Mouse (Mus musculus) midbrain, embryonic 15.5 days (tissue): ENCODE measurements at regions not wholly inside any gene's neighbourhood (a gene's known extent, or its start where the extent isn't known, plus 50 kb on each side); places are given as distances from the start of the nearest gene placed in this dataset.
A peak's percentile ranks its signal among the peaks of the same experiment; 100 is the strongest.

Experiments used
- ATAC-seq: fragments of 200-750 bp; cut with Nextera tagmentation; replicated peaks from 2 replicates; pipeline ENCODE4 v1.8.0; 2017; ENCODE audit warnings: moderate TSS enrichment
- H3K27ac ChIP-seq: fragments of 300-500 bp; sonication (generic); 2 replicates; pipeline ENCODE4 v1.5.1; 2015; ENCODE audit warnings: mild to moderate bottlenecking, inconsistent platforms
- H3K27me3 ChIP-seq: fragments of 300-500 bp; sonication (generic); replicated peaks from 2 replicates; pipeline ENCODE4 v1.6.1; 2015; ENCODE audit warnings: inconsistent platforms
- H3K36me3 ChIP-seq: fragments of 300-500 bp; sonication (generic); replicated peaks from 2 replicates; pipeline ENCODE4 v1.6.1; 2015; ENCODE audit warnings: inconsistent platforms
- H3K4me1 ChIP-seq: fragments of 300-500 bp; sonication (generic); 2 replicates; pipeline ENCODE4 v1.6.1; 2015; ENCODE audit warnings: inconsistent platforms
- H3K4me2 ChIP-seq: fragments of 300-500 bp; sonication (generic); 2 replicates; pipeline ENCODE4 v1.6.1; 2015; ENCODE audit warnings: inconsistent platforms, mild to moderate bottlenecking, moderate library complexity
- H3K4me3 ChIP-seq: fragments of 300-500 bp; sonication (generic); 2 replicates; pipeline ENCODE4 v1.5.1; 2015; ENCODE audit warnings: mild to moderate bottlenecking, inconsistent platforms
- H3K9ac ChIP-seq: fragments of 300-500 bp; sonication (generic); 2 replicates; pipeline ENCODE4 v1.6.1; 2015; ENCODE audit warnings: mild to moderate bottlenecking, inconsistent platforms
- H3K9me3 ChIP-seq: fragments of 300-500 bp; sonication (generic); 2 replicates; pipeline ENCODE4 v1.6.1; 2016; ENCODE audit warnings: inconsistent platforms
- WGBS: fragments of 180-500 bp; shearing (Covaris S2); methylation state at CpG from one replicate; pipeline ENCODE4 v1.1.7; 2015; ENCODE audit warnings: mixed read lengths; 5-methylcytosine and 5-hydroxymethylcytosine counted together

DNA sequence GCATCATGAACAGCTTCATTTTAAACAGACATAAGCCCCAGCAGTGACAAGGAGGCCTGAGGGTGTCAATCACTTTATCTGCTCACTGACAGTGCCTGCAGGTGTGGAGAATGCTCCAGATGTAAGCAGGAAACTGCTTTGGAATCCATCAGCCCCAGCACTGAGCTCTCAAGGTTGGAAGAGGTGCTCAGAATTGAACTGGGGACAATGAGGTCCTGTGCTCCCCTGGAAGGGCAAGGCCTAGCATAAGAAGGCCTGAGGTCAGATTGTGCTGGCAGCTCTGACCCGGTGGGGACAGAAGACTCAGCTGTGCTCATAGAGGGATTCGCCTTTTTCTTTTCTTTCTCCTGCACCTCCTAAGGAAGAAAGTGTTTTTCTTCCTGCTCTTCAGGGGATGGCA, 82.2 kb upstream of the Lgalsl start:
- Histone ChIP-seq H3K4me3 (no peak overlapping the region), H3K9me3 (no peaks in the 10 kb centered on the region), H3K27ac (no peak overlapping the region), H3K9ac (no peak overlapping the region), H3K4me2 (no peak overlapping the region), H3K36me3 (no peaks in the 10 kb centered on the region), H3K4me1 (peaks cover 5% of the 10 kb centered on the region; the same call in 1 of the 2 replicates), H3K27me3 (no peaks in the 10 kb centered on the region)
- WGBS = 83% methylated on average over 2 of the region's 2 CpGs
- no peak for ATAC-seq

DNA sequence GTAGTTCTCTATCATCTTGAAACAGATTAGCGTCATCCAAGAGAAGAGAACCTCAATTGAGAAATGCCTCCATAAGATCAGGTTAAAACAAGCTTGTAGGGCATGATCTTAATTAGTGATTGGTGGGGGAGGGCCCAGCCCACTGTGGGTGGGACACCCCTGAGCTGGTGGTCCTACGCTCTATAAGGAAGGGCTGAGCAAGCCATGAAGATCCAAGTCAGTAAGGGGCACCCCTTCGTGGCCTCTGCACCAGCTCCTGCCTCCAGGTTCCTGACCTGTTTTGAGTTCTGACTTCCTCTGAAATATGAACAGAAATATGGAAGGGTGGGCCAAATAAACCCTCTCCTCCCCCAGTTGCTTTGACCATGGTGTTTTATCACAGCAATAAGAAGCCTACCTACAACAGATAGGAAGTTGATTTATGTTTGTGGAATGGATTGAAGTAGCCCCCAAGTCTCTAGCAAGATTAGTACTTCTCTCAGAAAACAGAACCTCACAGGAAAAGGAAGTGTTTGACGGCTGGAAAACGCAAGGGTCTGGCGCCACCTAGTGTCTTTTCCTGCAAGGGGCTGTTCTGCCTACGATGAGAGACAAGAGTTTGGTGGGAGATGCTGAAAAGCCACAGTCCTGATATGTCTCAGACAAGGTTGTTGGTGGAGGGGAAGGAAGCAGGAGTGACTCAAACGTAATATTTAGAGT, 82.9 kb upstream of the Lgalsl start:
- no peaks in the 10 kb centered on the region for H3K27me3 ChIP-seq
- no peak overlapping the region for H3K4me3 ChIP-seq
- H3K9me3 ChIP-seq = no peaks in the 10 kb centered on the region
- ATAC-seq = peak; percentile 78
- 27% methylated on average over 8 of the region's 8 CpGs for WGBS
- no peak overlapping the region for H3K27ac ChIP-seq
- H3K36me3 ChIP-seq = no peaks in the 10 kb centered on the region
- no peak overlapping the region for H3K4me2 ChIP-seq
- peaks cover 5% of the 10 kb centered on the region; the same call in 1 of the 2 replicates for H3K4me1 ChIP-seq
- H3K9ac ChIP-seq = no peak overlapping the region

DNA sequence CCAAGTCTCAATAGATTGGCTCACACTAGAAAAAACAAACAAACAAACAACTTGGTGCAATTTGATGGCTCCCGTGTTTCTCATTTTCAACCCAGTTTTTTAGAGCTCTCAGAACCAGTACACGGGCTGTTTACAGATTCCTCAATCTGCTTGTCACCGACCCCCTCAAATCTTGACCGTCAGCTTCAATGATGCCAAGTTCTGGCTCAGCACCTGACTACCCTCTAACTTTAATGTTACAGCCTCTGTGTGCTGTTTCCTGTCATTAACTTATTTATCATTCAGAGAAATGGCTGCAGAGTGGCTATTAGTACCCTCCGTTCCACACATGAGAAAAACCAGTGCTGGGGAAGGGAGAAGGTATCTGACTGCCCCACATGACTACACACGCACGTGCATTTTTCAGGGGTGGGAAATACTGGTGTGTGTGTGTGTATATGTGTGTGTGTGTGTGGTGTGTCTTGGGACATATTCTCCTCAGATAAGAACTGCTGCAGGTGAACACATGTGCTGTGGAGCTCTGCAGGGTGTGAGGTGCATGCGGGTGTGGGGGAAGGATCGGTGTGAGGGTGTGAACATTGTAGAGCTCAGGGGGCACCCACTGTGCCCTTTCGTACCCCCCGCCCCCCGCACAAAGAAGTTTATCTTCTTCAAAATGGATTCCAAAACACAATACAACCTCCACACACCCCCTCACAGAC, 83.6 kb upstream of the Lgalsl start:
- Histone ChIP-seq H3K4me2 (no peak overlapping the region), H3K27ac (no peak overlapping the region), H3K4me1 (peaks cover 5% of the 10 kb centered on the region; the same call in 1 of the 2 replicates), H3K9ac (no peak overlapping the region), H3K36me3 (no peaks in the 10 kb centered on the region), H3K9me3 (no peaks in the 10 kb centered on the region), H3K4me3 (no peak overlapping the region), H3K27me3 (no peaks in the 10 kb centered on the region)
- ATAC-seq = 0 out of 2 replicates have a peak, but pooled peaks have one; percentile 11
- WGBS = 82% methylated on average over 12 of the region's 12 CpGs

DNA sequence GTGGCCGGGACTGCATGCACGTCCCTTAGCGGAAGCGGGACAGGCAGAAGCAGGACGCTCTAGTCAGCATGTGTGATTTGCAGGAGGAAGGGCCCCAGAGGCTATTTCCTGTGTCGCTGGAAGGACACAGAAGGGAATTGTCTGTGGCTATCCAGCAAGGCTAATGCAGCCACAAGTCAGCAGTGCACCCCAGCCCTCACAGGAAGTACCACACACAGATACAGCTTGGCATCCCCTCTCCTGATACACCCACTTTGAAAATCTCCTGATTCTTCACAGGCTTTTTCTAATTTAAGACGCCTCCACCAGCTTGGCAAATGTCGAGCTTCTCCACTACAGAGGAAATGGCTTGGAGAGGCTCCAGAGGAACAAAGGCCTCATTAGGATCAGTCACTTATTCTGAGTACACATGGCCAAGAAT, 84.3 kb upstream of the Lgalsl start:
- H3K36me3 ChIP-seq = no peaks in the 10 kb centered on the region
- H3K9me3 ChIP-seq = no peaks in the 10 kb centered on the region
- no peak overlapping the region for H3K4me3 ChIP-seq
- H3K27me3 ChIP-seq = no peaks in the 10 kb centered on the region
- peaks cover 5% of the 10 kb centered on the region; the same call in 1 of the 2 replicates for H3K4me1 ChIP-seq
- H3K9ac ChIP-seq = no peak overlapping the region; the same call in 1 of the 2 replicates
- peak overlapping the region; percentile 41; the same call in 1 of the 2 replicates for H3K27ac ChIP-seq
- peak; percentile 38 for ATAC-seq
- H3K4me2 ChIP-seq = no peak overlapping the region
- WGBS = 43% methylated on average over 8 of the region's 8 CpGs

DNA sequence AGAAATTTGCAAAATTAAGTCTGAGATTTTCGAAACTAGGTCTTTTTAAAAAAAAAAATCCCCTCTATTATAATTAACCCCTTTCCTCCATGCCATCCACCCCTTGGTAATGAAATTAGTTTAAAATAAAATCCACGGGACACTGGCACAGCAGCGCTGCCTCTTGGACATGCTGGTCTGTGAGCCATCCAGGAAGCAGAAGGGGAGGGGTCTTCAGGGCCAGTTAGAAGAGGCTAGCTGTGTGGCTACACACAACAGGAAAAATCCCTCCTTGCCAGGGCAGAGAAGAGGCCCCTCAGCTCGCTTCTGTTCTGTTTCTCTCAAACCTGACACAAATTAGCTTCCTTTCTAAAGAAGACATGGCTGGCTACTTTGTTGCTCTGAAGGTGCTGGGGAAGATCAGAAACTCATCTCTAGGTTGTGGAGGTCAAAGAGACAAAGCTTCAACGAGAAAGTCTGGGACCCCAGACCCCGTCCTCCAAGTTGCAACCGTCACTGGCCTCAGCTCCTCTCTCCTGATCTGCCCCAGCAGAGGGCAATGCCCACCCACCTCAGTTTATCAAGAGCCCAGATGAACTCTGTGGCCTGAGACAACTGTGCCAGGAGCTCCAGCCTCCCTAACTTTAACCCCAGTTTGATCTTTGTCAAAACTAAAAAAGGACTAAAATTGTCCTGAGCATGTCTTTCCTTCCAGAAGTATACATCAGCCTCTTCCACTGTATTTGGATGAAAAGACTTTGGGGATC, 85.0 kb upstream of the Lgalsl start:
- Histone ChIP-seq H3K27me3 (no peaks in the 10 kb centered on the region), H3K4me1 (peaks cover 5% of the 10 kb centered on the region; the same call in 1 of the 2 replicates), H3K36me3 (no peaks in the 10 kb centered on the region), H3K9ac (no peak overlapping the region), H3K9me3 (no peaks in the 10 kb centered on the region), H3K27ac (no peak overlapping the region), H3K4me3 (no peak overlapping the region), H3K4me2 (no peak overlapping the region)
- WGBS = 48% methylated on average over 7 of the region's 7 CpGs
- ATAC-seq = no peak

DNA sequence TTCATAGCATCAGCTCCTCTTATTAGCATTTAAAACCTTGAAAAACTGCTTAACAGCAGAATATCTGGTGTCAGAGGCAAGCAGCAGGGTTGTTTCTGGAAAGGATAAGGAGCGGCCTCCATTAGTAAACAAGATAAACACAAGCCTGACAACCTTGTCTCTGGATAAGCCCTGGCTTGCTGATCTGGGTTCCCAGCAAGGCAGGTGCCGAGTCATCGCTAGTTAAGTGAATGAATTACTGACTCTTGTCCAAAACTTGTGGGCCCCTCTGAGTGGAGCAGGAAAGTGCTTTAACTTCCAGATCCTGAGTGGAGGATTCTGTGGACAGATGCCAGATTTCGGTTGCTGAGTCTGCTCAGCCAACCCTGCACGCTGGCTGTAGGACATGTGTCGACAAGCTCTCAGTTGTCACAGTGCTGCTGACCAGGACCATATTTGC, 85.6 kb upstream of the Lgalsl start:
- WGBS = 73% methylated on average over 6 of the region's 6 CpGs
- Histone ChIP-seq H3K36me3 (no peaks in the 10 kb centered on the region), H3K4me2 (no peak overlapping the region), H3K4me1 (peaks cover 5% of the 10 kb centered on the region; the same call in 1 of the 2 replicates), H3K4me3 (no peak overlapping the region), H3K27ac (no peak overlapping the region), H3K9ac (no peak overlapping the region), H3K27me3 (no peaks in the 10 kb centered on the region), H3K9me3 (no peaks in the 10 kb centered on the region)
- ATAC-seq = no peak

DNA sequence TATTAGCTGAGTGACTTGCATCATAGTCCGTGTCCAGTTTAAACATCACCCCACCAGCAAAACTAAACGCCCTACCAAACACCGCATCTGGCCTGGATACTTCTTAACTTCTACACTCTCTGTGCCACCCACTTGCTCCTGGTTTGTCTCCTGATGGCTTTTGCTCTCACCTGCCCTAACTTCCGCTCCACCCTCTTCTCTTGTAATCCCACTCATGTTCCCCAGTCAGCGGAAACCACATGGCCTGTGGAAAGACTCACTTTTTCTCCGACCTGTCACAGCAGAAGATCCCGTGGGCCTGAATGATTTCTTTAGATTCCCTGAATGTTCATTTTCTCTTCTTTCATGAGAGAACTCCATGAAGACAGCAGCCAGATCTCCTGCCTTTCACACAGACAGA, 86.1 kb upstream of the Lgalsl start:
- ATAC-seq = no peak

DNA sequence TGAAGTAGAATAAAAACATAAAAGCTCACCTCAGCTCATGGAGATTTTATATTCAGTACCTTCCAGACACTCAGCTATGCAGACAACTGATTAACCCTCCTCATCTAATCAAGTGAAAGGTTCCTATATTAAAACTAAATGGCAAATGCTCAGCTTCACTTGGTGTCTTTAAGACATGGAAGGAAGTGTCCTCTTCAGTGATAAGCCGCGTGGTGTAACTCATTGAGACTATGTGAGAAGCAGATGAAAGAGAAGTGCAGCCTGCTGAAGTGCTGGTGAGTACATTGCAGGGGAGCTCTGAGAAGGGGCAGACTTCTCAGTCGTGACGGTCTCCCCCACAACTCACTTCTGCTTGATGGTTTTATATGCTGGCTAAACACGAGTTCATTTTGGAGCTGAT, 86.6 kb upstream of the Lgalsl start:
- ATAC-seq = no peak
- WGBS = 70% methylated on average over 5 of the region's 5 CpGs

More for the DNA sequence above, 86.1 kb upstream of the Lgalsl start:
- no peak overlapping the region for H3K4me3 ChIP-seq
- H3K9me3 ChIP-seq = no peaks in the 10 kb centered on the region
- no peak overlapping the region for H3K27ac ChIP-seq
- H3K4me2 ChIP-seq = no peak overlapping the region
- no peaks in the 10 kb centered on the region for H3K27me3 ChIP-seq
- 90% methylated on average over 7 of the region's 7 CpGs for WGBS
- no peaks in the 10 kb centered on the region for H3K36me3 ChIP-seq
- H3K4me1 ChIP-seq = peaks cover 9% of the 10 kb centered on the region; the same call in 1 of the 2 replicates
- no peak overlapping the region for H3K9ac ChIP-seq

DNA sequence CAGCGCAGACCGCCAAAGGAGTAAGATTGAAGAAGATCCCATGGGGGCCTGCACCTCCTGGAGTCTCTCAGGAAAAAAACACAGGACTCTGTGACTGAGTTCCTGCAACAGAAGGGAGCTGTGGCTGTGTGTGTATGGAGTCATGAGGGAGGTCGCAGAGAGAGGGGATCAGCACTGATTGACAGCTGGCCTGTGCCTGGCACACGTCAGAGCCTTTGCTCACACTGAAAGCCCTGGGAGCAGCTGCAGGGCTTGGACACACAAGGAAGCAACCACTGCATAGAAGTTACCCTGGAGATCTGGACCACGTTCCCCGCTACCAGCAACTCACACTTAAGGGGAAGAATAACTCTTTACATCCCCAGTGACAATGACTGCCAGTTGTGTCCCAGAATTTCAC, 92.3 kb upstream of the Lgalsl start:
- H3K4me2 ChIP-seq = no peak overlapping the region
- peak; percentile 84 for ATAC-seq
- no peak overlapping the region for H3K9ac ChIP-seq
- H3K4me3 ChIP-seq = no peak overlapping the region
- no peaks in the 10 kb centered on the region for H3K9me3 ChIP-seq
- 24% methylated on average over 6 of the region's 6 CpGs for WGBS
- no peaks in the 10 kb centered on the region for H3K36me3 ChIP-seq
- H3K27me3 ChIP-seq = no peaks in the 10 kb centered on the region
- no peak overlapping the region for H3K27ac ChIP-seq
- 0 out of 2 replicates have a peak, but pooled peaks cover 5% of the 10 kb centered on the region for H3K4me1 ChIP-seq

More for the DNA sequence above, 86.6 kb upstream of the Lgalsl start:
- no peak overlapping the region for H3K9ac ChIP-seq
- no peak overlapping the region for H3K27ac ChIP-seq
- no peaks in the 10 kb centered on the region for H3K36me3 ChIP-seq
- H3K27me3 ChIP-seq = no peaks in the 10 kb centered on the region
- no peaks in the 10 kb centered on the region for H3K9me3 ChIP-seq
- no peak overlapping the region for H3K4me3 ChIP-seq
- peaks cover 10% of the 10 kb centered on the region; the same call in 1 of the 2 replicates for H3K4me1 ChIP-seq
- no peak overlapping the region for H3K4me2 ChIP-seq

DNA sequence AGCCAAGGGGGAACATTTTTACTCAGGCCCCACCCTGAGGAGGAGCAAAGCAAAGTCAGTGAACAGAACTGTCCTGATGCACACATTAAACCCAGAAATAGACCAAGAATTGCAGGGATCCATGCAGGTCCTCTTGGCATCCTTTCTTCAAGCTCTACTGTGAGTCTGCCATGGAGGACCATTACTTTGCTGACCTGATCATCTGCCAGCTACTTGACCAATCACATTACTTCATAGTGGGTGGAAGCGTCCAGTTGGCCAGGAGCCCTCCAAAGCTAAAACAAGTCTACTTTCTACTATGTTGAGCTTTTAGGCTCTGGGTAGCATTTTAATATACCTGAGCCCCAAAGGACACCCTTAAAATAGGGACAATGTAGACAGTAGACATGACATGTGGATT, 98.6 kb upstream of the Lgalsl start:
- no peak for ATAC-seq
- WGBS = 94% methylated on average over 1 of the region's 1 CpGs

DNA sequence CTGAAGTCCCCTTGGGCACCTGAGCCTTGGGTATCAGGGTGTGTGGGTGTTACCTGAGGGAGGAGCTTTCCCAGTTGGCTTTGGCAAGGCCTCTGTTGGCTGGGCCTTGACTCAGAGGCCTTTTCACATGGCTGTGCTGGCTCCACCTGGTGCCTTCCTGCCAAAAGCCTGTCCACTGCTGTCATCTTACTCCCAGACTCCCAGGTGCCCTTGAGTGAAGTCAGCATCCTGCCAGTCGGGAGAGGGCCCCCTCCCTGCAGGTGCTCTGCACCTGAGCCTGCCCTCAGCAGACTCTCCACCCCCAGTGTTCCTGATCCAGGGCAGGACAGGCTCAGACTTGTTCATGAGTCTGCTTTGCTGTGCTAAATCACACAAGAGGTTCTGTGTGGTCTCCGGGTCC, 99.2 kb upstream of the Lgalsl start:
- no peak overlapping the region for H3K4me3 ChIP-seq
- no peak overlapping the region for H3K27ac ChIP-seq
- no peak for ATAC-seq
- no peaks in the 10 kb centered on the region for H3K9me3 ChIP-seq
- no peaks in the 10 kb centered on the region for H3K27me3 ChIP-seq
- no peak overlapping the region for H3K4me2 ChIP-seq
- WGBS = 62% methylated on average over 2 of the region's 2 CpGs
- H3K9ac ChIP-seq = no peak overlapping the region
- no peaks in the 10 kb centered on the region for H3K4me1 ChIP-seq
- H3K36me3 ChIP-seq = no peaks in the 10 kb centered on the region

More for the DNA sequence above, 98.6 kb upstream of the Lgalsl start:
- Histone ChIP-seq H3K4me2 (no peak overlapping the region), H3K36me3 (no peaks in the 10 kb centered on the region), H3K27me3 (no peaks in the 10 kb centered on the region), H3K4me1 (no peaks in the 10 kb centered on the region), H3K27ac (no peak overlapping the region), H3K9ac (no peak overlapping the region), H3K4me3 (no peak overlapping the region), H3K9me3 (no peaks in the 10 kb centered on the region)

DNA sequence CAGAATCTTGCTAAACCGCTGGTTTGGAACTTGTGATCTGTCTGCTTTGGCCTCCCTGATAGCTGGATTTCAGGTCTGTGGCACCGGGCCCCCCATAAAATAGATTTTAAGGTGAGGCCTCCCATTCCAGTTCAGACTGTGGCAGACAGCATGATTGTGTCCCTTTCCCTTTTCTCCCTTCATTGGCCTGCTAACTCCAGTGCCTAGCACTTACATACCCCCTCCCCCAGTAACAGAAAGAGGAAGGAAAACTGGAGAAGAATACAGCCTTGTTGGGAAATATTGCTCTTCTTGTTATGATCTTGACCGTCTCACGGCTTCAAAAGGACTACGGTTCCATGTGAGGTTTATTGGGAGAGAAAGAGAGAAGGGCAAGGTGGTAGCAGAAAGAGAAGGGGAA, 99.7 kb upstream of the Lgalsl start:
- Histone ChIP-seq H3K27ac (no peak overlapping the region), H3K4me3 (no peak overlapping the region), H3K27me3 (no peaks in the 10 kb centered on the region), H3K36me3 (no peaks in the 10 kb centered on the region), H3K4me2 (no peak overlapping the region), H3K9ac (no peak overlapping the region), H3K4me1 (no peaks in the 10 kb centered on the region), H3K9me3 (no peaks in the 10 kb centered on the region)
- WGBS = 91% methylated on average over 5 of the region's 5 CpGs
- ATAC-seq = no peak
